Mouse (Mus musculus): ENCODE measurements at regions not wholly inside any gene's neighbourhood (a gene's known extent, or its start where the extent isn't known, plus 50 kb on each side); places are given as distances from the start of the nearest gene placed in this dataset.

DNA sequence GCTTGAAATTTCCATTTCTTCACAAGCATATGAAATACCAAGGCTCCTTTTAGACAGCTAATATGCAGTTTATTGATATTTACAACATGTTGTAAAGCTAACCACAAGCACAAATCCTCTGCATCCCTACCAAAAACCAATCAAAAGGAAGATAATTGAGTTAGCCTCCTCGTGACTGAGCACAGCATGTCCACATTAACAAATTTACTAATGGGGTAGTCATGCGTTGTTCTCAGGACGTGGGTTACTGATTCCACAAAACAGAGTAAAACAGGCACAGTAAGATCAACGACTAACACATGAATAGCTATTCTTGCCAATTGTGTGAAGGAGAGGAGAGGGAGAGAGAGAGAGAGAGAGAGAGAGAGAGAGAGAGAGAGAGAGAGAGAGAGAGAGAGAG, 169.3 kb upstream of the Lyplal1 start:
- DNase-seq = no peak

DNA sequence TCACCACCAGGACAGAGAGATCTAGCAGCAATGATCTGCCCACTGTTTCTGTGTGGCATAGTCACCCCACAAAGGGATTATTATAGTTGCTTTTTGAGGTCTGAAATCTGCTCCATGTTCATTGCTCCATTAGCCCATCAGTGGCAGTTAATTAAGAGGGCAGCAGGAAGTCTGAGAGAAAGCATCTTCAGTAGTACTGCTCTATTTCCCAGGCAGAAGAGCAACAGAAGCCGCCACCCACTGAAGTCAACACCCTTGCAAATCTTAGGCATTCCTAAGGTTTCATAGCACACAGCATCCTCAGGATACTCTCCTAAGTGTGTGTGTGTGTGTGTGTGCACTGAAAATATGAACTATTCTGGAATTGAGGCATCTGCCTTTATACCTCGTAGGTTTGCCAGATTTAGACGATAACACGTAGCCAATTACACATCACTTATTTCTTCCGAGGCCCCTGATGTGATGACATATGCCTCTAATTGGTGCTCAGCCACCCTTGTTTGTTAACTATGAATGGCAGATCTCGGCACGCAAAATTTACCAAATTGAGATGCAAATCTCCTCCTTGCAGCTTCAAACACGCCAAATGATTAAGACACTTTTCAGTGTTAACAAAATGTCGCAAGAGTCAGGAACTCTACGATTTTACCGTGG, 161.0 kb upstream of the Lyplal1 start:
- no peak for DNase-seq

DNA sequence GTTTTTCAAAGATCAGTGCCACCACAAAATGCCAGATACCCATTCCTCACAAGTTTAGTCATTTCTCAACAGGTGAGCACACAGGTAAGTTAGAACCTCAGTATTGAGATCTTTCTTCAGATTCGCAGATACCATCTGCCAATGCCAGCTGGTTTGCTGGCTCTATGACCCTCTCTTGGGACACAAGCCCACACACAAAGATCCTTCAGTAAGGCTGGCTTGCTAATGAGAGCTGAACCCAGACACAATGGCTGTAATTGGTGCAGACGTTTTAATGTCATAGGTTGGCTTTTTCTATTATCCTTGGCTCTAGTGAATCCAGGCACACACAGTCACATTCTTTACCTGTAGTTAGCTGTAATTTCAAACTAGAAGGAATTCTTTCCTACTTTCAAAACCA, 154.3 kb upstream of the Lyplal1 start:
- DNase-seq = no peak

DNA sequence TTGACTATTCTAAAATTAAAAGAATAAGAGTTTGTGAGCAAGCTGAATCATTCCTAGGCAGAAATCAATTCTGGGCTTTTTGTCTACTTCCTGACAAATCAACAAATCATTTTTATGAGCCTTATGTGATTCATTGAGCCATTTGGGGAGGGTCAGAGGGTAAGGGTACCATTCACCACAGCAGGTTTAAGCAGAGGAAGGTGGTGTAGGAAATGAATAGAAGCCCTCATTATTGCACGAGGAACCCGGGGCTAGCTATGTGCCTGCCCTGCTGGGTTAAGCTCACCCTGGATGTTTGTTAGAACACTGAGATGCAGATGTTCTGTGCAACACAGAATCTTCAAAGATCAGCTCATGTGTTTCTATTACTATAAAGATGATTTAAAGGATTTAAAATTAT, 150.2 kb upstream of the Lyplal1 start:
- DNase-seq = no peak

DNA sequence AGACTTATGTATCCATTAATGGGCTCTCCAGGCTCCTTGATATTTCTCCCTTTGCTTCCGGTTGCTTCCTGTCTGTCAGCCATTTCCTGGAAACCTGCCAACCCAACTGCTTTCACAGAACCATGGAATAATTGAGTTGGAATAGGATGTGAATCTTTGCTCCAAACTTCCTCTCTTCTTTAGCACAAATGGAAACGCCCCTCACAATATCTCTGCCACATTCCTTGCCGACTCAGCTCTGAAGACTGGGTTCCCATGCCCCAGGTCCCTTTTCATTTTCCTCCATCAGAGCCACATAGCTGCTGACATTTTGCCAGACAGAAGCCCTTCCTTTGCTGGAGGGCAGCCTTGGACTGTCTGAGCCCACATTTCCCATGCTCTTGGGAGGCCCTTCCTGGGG, 147.5 kb upstream of the Lyplal1 start:
- DNase-seq = no peak

DNA sequence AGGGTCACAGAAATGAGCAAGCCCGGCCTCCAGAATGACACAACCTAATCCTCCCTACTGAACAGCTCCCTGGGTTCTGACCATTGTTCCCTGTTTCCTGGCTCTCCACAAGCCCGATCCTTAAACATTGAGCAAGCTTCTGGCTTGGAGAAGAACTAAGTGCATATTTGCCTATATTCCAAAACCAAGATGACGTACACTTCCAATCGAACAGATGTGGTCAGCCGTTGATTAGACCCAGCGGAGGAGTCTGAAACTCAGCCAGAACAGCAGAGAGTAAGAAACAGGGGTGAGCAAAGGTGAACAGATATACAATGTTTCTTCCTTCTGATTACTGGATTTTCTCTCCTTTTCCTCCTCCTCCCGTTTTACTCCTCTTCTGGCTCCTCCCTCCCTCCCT, 146.8 kb upstream of the Lyplal1 start:
- DNase-seq = no peak

DNA sequence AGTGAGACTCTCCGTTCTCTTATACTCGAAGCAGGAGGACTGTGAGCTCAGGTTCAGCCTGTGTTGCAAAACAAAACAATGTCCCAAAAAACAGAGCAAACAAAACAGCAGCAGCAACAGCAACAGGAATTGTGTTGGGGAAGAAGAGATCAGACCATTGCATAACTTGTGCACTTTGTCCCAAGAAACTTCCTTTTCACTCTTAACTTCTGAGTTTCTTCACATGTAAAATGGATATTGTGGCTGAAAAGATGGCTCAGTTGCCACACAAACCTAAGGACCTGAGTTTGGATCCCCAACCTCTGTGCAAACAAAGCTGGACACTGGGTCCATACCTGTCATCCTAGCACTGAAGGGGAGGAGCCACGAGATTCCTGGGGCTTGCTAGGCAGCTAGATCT, 146.1 kb upstream of the Lyplal1 start:
- no peak for DNase-seq

DNA sequence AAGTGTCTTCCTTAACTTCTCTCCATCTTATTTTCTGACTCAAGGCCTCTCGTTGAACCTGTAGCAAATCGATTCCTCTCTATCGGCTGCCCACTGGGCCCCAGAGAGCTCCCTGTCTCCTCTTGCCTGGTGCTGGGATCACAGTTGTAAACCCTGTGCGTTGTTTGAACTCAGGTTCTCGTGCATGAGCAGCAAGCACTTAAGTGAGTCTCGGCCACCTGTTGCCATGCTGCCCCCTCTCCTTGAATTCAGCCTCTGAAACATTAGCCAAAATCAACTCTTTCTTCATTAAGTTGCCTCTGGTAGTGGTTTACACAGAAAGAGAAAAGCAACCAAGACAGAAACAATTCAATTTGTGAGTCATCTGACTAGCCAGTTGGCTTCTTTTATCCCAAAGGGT, 144.9 kb upstream of the Lyplal1 start:
- no peak for DNase-seq

DNA sequence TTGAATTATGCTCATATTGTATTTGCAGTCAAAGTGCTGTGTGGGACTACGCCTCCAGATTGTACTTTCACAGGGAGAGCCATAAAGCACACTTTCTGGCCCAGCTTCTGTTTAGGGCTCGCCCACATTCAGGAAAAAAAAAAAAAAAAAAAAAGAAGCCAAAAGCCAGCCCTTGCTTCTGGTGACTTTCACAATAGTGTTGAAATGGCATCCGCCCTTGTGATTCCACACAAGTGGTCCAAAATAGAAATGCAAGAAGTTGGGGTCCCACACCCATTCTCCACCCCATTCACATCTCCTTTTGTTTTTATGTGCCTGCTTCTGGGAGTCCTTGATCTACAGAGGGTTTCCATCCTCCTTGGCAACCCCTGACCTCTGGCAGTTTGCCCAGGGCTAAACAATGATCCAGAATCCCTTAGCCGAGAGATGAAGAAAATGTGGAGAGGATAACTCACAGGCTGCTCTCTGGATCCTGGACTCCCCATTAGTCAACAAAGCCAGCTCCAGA, 144.3 kb upstream of the Lyplal1 start:
- DNase-seq = no peak

DNA sequence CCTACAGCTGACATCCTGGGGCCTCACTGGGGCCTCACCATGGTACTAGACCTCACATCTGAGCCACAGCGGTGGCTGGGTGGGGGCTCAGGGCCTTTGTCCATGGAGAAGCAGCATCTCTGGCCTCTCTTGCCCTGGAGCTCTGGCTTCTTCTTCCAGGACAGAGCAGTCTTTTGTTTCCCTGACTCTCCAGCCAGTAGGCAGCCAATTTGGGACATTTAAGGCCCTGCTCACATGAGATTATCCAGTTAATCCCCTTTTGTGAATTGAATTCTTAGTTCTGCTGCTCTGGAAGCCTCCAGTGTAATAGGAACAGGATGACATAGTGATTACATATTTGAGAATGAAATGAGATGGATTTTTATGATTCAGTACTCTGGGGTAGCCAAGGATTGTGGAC, 140.5 kb upstream of the Lyplal1 start:
- no peak for DNase-seq

DNA sequence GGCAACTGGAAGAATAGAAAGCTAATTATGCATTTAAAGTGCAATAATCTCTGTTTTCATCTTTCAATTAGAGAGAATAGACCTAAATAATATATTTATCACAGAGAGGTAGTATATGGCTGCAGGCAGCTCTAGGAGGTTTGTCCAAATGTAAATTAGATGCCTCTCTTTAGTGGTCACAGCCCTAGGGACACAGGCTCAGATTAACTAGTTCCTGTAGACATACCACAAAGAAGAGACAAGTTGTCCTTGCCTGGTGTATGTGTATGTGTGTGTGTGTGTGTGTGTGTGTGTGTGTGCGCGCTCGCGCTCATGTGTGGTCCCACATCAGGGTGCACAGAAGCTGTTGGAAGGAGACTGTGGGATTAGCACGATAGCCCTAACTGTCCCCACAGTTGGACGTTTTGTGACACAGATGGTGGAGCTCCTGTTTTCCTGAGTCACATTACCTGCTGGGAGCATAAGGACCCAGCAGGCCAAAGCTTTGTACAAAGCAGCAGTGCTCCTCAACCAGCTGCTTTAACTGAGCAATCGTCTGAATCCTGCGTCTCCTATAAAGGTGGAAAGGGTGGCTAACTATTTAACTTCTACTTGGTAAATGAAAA, 138.5 kb upstream of the Lyplal1 start:
- no peak for DNase-seq

DNA sequence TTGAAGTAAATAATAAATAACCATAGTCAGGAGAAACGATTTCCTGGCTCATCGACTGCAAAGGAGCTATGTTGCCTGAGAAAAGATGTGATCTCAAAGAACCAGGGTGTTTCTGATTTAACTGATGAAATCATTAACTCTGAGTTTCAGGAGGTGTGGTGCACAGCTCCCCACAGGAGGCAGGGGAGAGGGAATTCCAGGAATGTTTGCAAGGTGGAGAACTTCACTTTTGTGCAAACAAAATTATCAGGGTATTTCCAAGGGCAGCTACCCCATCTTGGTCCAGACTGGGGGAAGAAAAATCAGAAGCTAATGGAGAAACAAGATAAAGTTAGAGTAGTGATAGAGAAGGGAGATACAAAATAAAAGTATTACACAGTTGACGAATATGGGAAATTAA, 137.4 kb upstream of the Lyplal1 start:
- DNase-seq = no peak

DNA sequence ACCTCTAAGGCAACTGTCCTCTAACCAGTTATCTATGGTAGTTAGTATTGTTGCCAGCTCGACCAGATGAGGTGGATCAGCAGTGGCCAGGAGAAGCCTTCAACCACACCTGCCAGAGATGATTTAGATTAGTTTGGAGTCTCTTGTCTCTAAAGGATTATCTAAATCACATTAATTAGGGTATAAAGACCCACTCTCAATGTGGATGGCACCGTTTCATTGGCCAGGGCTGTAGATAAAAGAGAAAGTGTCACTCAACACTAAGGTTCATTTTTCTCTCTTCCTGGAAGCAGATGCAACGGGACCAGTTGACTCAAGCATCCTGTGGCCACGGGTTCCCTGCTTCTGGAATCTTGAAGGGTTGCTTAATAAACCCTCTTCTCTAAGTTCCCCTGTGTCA, 135.4 kb upstream of the Lyplal1 start:
- DNase-seq = no peak

DNA sequence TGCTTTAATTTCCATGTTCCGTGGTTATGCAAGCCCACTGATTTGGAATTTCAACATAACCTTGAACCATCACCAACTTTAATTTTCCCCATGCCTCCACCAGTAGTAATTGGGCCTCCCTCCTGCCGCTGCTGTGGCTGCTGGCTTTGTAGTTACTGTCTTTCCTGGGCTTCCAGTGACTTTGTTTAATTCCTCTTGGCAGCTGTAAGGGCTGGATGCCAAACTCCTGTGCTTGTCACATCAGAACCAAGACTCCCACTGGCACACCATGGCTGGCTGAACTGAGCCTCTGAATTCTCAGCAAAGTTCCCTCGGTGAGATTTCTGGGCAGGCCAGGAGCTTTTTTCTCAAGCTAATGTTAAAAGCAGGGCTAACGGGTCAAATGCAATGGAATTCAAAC, 133.2 kb upstream of the Lyplal1 start:
- DNase-seq = no peak

DNA sequence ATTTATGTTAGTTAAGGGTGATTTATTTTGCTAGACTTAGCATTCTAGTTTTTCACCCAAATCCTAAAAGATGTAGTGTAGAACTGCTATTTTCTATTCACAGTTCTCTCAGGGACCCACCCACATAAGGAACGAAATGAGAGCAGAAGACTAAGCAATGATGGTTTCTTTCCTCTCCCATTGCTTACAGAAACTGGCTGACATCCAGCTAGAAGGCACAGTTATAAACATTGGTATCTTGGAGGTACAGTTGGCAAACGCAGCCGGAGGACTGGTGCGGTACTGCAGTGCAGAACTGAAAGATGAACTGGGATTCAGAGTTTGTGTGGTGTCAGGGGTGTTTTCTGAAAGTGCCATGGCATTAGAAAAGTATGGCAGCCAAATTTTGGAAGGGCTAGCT, 132.1 kb upstream of the Lyplal1 start:
- DNase-seq = no peak

DNA sequence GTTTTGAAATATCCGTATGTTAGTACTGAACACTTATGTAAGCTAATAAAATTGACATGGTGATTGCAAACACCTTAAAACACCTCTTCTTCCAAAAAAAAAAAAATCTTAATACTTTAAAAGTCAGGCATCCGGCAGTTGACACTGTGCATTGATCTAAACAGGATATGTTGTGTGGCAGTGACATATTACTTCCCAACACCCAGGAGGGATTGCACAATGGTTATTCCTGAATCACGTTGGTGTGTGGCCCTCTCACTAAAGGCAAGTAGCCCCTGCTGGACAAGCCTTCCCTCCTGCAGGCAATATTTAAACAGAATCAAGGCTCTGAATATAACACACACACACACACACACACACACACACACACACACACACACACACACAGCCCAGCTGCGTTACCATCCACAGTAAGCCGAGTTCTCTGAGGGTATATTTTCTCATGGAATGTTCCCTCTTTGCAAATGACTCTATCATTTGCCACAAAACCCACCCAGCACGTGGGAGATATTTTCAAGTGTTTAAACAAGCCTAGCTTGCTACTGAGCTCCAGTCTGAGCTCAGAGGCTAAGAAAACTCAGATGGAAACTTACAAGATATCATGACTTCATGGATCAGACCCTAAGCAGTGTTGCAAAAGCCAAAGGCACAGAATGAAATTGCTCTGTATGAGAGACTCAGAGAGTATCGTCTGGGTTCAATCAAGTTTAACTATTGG, 128.8 kb upstream of the Lyplal1 start:
- no peak for DNase-seq

DNA sequence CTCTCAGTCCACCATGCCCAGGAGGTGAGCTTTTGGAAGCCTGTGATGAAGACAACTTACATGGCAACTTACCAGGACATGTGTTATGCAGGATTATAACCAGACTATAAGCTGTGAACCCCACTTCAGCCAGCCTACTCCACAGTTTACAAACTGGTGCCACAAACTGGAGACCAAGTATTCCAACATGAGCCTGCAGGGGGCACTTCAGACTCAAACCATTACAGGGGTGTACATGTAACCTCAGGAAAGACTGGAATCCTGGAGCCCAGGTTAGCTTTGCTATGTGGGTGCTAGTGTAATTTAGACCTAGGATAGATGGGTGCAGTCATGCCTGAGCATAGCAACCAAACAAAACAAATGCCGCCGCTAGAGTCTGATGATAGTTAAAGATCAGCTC, 124.0 kb upstream of the Lyplal1 start:
- no peak for DNase-seq

DNA sequence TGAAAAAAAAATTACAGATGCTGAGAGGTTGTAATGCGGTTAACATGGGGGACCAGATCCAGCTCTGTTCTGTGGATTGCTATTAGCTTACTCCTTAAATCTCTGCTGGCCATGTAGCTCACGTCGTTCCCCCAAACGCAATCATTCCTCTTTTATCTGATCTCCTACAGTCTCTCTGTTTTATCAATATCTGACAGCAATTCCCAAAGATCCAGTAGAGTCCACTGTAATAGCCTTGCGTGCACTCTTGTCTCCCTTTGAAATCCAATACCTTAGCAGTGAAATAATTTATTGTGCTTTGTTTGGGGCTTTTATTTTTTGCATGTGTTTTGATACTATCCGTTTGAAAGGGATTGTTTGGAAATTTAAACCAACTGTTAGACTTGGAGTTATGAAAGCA, 120.4 kb upstream of the Lyplal1 start:
- no peak for DNase-seq

DNA sequence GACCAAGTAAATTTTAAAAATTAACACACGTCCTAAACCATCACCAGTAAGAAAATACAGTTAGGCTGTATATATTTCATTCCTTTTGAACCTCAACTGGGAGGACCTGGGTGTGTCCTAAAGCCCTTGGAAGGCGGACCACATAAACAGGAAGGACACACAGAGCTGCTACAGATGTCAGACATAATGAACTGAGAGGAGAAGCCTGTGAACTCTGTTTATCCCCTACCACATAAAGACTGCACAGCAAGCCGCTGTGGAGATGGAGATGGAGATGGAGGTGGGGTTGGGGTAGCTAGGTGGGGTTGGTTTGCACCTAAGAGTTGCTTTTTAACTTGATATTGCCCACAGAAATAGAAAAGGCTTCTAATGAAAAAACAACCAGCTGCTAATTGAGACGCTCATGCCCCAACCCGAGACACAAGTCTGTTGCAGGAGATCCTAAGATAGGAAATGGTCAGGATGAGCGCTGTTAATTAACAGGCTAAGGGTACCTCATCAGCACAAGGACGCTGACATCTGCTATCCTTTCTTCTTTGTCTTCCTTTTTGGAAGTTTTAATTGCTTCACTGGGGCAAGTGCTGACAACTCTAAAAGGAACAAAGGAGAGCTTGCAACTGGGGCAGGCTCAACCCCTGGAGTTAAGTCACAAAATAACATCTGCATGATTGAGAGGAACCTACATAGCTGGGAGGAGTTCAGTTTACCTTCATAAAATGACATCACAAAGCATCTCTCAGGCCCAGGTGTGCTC, 119.3 kb upstream of the Lyplal1 start:
- no peak for DNase-seq

DNA sequence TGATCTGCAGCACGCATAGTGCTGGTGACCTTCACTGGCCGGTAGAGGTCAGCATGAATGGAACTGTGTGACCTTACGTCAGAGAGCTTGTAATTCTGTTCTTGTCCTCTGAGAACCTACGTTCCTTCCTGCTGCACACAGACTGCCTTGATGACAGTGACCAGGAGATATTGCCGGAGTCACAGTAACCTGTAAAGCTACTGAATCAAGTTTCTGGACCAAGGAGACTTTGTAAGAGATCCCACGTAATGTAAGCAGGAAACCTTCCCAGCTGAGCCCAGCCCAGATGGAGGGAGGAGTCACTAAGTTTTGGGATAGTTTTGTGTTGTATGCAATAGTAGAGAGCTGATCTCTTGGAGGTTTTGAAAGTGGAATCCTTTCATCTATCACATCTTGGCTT, 117.4 kb upstream of the Lyplal1 start:
- DNase-seq = no peak

DNA sequence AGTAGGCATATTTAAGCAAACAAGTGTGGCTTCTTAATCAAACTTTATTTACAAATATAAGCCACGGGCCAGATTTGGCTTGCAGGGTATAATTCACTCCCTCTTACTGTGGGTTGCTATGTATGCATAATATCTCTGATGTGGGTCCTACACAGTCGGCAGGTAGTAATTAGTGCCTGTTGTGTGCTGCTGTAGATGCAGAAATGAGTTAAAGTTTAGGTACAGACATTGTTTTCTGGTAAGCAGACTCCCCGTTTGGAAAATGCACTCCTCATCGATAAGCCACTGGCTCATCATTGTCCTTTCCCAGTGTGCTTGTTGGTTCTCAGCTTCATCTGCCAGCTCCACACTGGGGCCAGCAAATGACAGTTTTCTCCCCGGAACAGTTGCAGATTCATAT, 113.4 kb upstream of the Lyplal1 start:
- DNase-seq = no peak

DNA sequence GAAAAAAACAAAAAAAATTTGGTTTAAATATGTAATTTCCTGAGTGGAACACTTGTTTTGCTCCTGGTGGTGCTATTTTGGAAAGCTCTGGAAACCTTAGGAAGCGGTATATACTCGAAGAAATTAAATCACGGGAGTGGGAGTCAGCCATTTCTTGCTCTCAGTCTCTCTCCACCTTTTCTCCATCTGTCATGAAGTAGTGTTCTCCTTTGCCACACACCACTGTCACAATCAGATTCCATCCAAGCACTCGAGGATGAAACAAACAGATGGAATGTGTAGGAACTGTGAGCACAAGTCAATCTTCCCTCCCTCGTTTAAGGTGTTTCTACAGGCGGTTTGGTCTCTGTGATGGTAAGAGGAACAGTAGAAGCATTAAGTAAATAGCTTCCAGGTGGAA, 112.7 kb upstream of the Lyplal1 start:
- DNase-seq = no peak

DNA sequence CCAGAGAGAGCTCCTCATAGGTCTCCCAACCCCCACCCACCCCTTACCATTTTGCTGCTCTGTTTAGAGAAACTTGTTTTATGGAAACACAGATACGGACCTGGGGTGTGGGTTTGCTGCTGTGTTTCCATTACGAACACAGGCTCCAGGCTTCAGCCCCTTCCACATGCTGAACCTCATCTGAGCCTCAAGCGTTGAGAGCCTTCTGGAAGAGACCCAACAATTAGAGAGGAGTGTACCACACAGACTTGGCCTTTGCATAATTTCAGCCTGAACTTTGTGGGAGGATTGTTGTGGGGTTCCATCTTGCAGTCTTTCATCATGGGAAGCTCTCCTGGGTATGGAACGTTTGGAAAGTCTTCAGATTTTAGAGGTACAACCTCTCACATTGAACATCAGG, 111.3 kb upstream of the Lyplal1 start:
- DNase-seq = no peak

DNA sequence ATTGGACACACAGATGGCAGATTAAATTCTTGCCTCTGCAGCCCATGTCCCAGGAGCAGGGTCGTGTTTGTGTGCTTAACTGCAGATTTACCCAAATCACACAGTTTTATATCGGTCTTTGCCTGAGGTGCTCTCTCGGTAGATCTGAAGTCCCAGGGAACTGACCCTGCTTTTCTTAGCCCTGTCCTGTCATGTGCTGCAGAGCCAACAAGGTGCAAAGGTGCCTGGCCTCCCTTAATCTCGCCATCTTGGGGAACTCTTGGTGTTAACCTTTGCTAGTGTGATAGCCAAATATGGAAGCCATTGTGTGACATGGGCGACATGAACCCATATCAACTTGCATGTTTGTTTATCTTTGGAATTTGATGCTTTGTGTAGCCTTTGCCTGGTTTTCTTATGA, 107.1 kb upstream of the Lyplal1 start:
- DNase-seq = no peak

Data from thymus, postnatal 25 days (tissue).